Comparison of ENCODE assay signal across 9 mouse cellular contexts in genomic region chr17:24514270-24515257, GRCm38 (mm10). TPM values are rescaled to one million over a fixed set of nuclear protein-coding genes. Genes with fewer than 3 reads are reported as not detected.
DNase-seq lines count a peak whose midpoint lies in the region; ATAC-seq lines count a peak whose summit lies in the region.
"Had no signal": no experiment of that assay in that cellular context is flagged by ENCODE, and none has a peak within 500 bp of the region (broad histone marks: within the 10 kb centered on the region; RNA-seq: fewer than 3 reads in every experiment).

No protein-coding gene starts in this region.

- peaks cover 90% of the 10 kb centered on the region for H3K36me3 ChIP-seq in forebrain, embryonic 14.5 days (ENCODE audit: control insufficient read depth, insufficient read depth, low read length)
- H3K36me3 ChIP-seq in forebrain, embryonic 16.5 days (ENCODE audit: control insufficient read depth, insufficient read depth) = peaks cover 32% of the 10 kb centered on the region
- peaks cover 46% of the 10 kb centered on the region for H3K36me3 ChIP-seq in heart, embryonic 11.5 days (ENCODE audit: control insufficient read depth, insufficient read depth, low read length)
- H3K36me3 ChIP-seq in kidney, embryonic 16.5 days (ENCODE audit: insufficient read depth, low read length) = peaks cover 44% of the 10 kb centered on the region

- no peaks in the 10 kb centered on the region for H3K4me1 ChIP-seq in forebrain, embryonic 14.5 days (ENCODE audit: control insufficient read depth, insufficient read depth, low read length)
- no peaks in the 10 kb centered on the region for H3K4me1 ChIP-seq in forebrain, embryonic 16.5 days (replicated peaks; ENCODE audit: control insufficient read depth, insufficient read depth, low read length)
- no peaks in the 10 kb centered on the region for H3K4me1 ChIP-seq in heart, embryonic 11.5 days (ENCODE audit: control insufficient read depth, insufficient read depth, low read length)
- no peaks in the 10 kb centered on the region for H3K4me1 ChIP-seq in kidney, embryonic 16.5 days (ENCODE audit: insufficient read depth, low read length)

- DNase-seq in forebrain, embryonic 14.5 days (ENCODE audit: low spot score) = no peak
- peak; percentile 66 for DNase-seq in lung, postnatal 10 days
- no peak for DNase-seq in retina, embryonic 14.5 days (ENCODE audit: low spot score)
- DNase-seq in cerebellum, adult 9-11 months = no peak
- DNase-seq in thymus, postnatal 0 days (ENCODE audit: low spot score) = no peak
- DNase-seq: B cell, adult 2 months had no signal

- H3K4me3 ChIP-seq in forebrain, embryonic 14.5 days (ENCODE audit: low read depth, low read length) = no peak overlapping the region
- no peak overlapping the region for H3K4me3 ChIP-seq in forebrain, embryonic 16.5 days (replicated peaks; ENCODE audit: low read length)
- no peak overlapping the region for H3K4me3 ChIP-seq in heart, embryonic 11.5 days (ENCODE audit: low read depth, low read length)
- peak overlapping the region; percentile 8; the same call in 1 of the 2 replicates for H3K4me3 ChIP-seq in kidney, embryonic 16.5 days (ENCODE audit: low read length)

- WGBS in forebrain, embryonic 14.5 days = 88% methylated on average over 24 of the region's 24 CpGs
- 90% methylated on average over 24 of the region's 24 CpGs for WGBS in forebrain, embryonic 16.5 days
- WGBS in heart, embryonic 11.5 days (ENCODE audit: insufficient replicate concordance) = 84% methylated on average over 24 of the region's 24 CpGs
- WGBS in kidney, embryonic 16.5 days = 81% methylated on average over 24 of the region's 24 CpGs

- no peaks in the 10 kb centered on the region for H3K27me3 ChIP-seq in forebrain, embryonic 14.5 days (replicated peaks; ENCODE audit: control insufficient read depth, insufficient read depth, low read length)
- H3K27me3 ChIP-seq in forebrain, embryonic 16.5 days (replicated peaks; ENCODE audit: control insufficient read depth, insufficient read depth, low read length) = no peaks in the 10 kb centered on the region
- no peaks in the 10 kb centered on the region for H3K27me3 ChIP-seq in heart, embryonic 11.5 days (ENCODE audit: control insufficient read depth, insufficient read depth, low read length)
- H3K27me3 ChIP-seq in kidney, embryonic 16.5 days (ENCODE audit: insufficient read depth, low read length) = no peaks in the 10 kb centered on the region

- ATAC-seq in forebrain, embryonic 14.5 days = no peak
- ATAC-seq in forebrain, embryonic 16.5 days = no peak
- ATAC-seq in heart, embryonic 11.5 days (replicated peaks; ENCODE audit: insufficient number of reproducible peaks, low FRiP score, low TSS enrichment) = no peak
- ATAC-seq in kidney, embryonic 16.5 days (ENCODE audit: low FRiP score, low TSS enrichment) = peak; percentile 20

- peak overlapping the region; percentile 6; the same call in 1 of the 2 replicates for H3K27ac ChIP-seq in forebrain, embryonic 14.5 days (ENCODE audit: low read depth, low read length)
- H3K27ac ChIP-seq in forebrain, embryonic 16.5 days (ENCODE audit: low read length) = no peak overlapping the region
- H3K27ac ChIP-seq in heart, embryonic 11.5 days (ENCODE audit: low read depth, low read length) = peak overlapping the region; percentile 4; the same call in 1 of the 2 replicates
- H3K27ac ChIP-seq in kidney, embryonic 16.5 days (ENCODE audit: low read length) = peak overlapping the region; percentile 74

- no peak overlapping the region for H3K9ac ChIP-seq in forebrain, embryonic 14.5 days (ENCODE audit: low read length)
- no peak overlapping the region for H3K9ac ChIP-seq in forebrain, embryonic 16.5 days (replicated peaks; ENCODE audit: low read depth, low read length)
- peak overlapping the region; percentile 16; the same call in 1 of the 2 replicates for H3K9ac ChIP-seq in heart, embryonic 11.5 days (ENCODE audit: low read depth, low read length)
- H3K9ac ChIP-seq in kidney, embryonic 16.5 days (replicated peaks; ENCODE audit: low read length) = peak overlapping the region; percentile 51; the same call in 1 of the 2 replicates

- no peaks in the 10 kb centered on the region for H3K9me3 ChIP-seq in forebrain, embryonic 14.5 days (replicated peaks; ENCODE audit: control insufficient read depth, low read length)
- H3K9me3 ChIP-seq in forebrain, embryonic 16.5 days (ENCODE audit: control insufficient read depth, low read length) = no peaks in the 10 kb centered on the region
- H3K9me3 ChIP-seq in heart, embryonic 11.5 days (replicated peaks; ENCODE audit: control insufficient read depth, low read length) = no peaks in the 10 kb centered on the region
- H3K9me3 ChIP-seq in kidney, embryonic 16.5 days (ENCODE audit: low read length) = no peaks in the 10 kb centered on the region

- H3K4me2 ChIP-seq in forebrain, embryonic 14.5 days (ENCODE audit: low read length) = no peak overlapping the region
- H3K4me2 ChIP-seq in forebrain, embryonic 16.5 days (ENCODE audit: low read length) = no peak overlapping the region
- H3K4me2 ChIP-seq in heart, embryonic 11.5 days = no peak overlapping the region
- peak overlapping the region; percentile 26 for H3K4me2 ChIP-seq in kidney, embryonic 16.5 days (replicated peaks; ENCODE audit: low read depth, low read length)

RNA-seq across cellular contexts. Expression of gene Traf7, which starts 13.2 kb away (rescaled TPM):
- polyA plus RNA-seq in forebrain, embryonic 14.5 days (2014; fragmentation: Nextera tagmentation; extraction: Ambion mirVana) = 80.1 and 96.6 TPM in 2 replicates
- polyA plus RNA-seq in forebrain, embryonic 16.5 days (2015; fragmentation: Nextera tagmentation; extraction: Ambion mirVana) = 108 and 121 TPM in 2 replicates
- 72.3 and 80.1 TPM in 2 replicates for polyA plus RNA-seq in heart, embryonic 11.5 days (2014; fragmentation: Nextera tagmentation; extraction: Ambion mirVana)
- polyA plus RNA-seq in kidney, embryonic 16.5 days (2015; fragmentation: Nextera tagmentation; extraction: Ambion mirVana) = 102 and 113 TPM in 2 replicates
- 59.9 and 64.3 TPM in 2 replicates for polyA plus RNA-seq in thymus, postnatal 0 days (2015; fragmentation: Nextera tagmentation; extraction: Ambion mirVana)

RNA-seq across cellular contexts. Expression of gene Rab26, which starts 19.4 kb away (rescaled TPM):
- 4.0 TPM in 2 replicates for polyA plus RNA-seq in forebrain, embryonic 14.5 days (2014; fragmentation: Nextera tagmentation; extraction: Ambion mirVana)
- 6.8 and 10.9 TPM in 2 replicates for polyA plus RNA-seq in forebrain, embryonic 16.5 days (2015; fragmentation: Nextera tagmentation; extraction: Ambion mirVana)
- 1.1 and 1.9 TPM in 2 replicates for polyA plus RNA-seq in heart, embryonic 11.5 days (2014; fragmentation: Nextera tagmentation; extraction: Ambion mirVana)
- 2.8 and 3.0 TPM in 2 replicates for polyA plus RNA-seq in kidney, embryonic 16.5 days (2015; fragmentation: Nextera tagmentation; extraction: Ambion mirVana)
- polyA plus RNA-seq in thymus, postnatal 0 days (2015; fragmentation: Nextera tagmentation; extraction: Ambion mirVana) = 1.5 and 2.4 TPM in 2 replicates

RNA-seq across cellular contexts. Expression of gene Caskin1, which starts 26.2 kb away (rescaled TPM):
- 9.1 and 14.6 TPM in 2 replicates for polyA plus RNA-seq in forebrain, embryonic 14.5 days (2014; fragmentation: Nextera tagmentation; extraction: Ambion mirVana)
- polyA plus RNA-seq in forebrain, embryonic 16.5 days (2015; fragmentation: Nextera tagmentation; extraction: Ambion mirVana) = 18.8 and 30.4 TPM in 2 replicates
- polyA plus RNA-seq in heart, embryonic 11.5 days (2014; fragmentation: Nextera tagmentation; extraction: Ambion mirVana) = 0.40 and 0.49 TPM in 2 replicates
- 1.5 and 2.2 TPM in 2 replicates for polyA plus RNA-seq in kidney, embryonic 16.5 days (2015; fragmentation: Nextera tagmentation; extraction: Ambion mirVana)
- 0.10 and 0.19 TPM in 2 replicates for polyA plus RNA-seq in thymus, postnatal 0 days (2015; fragmentation: Nextera tagmentation; extraction: Ambion mirVana)

RNA-seq across cellular contexts. Expression of gene Pkd1, which starts 35.1 kb away (rescaled TPM):
- 12.9 and 16.7 TPM in 2 replicates for polyA plus RNA-seq in forebrain, embryonic 14.5 days (2014; fragmentation: Nextera tagmentation; extraction: Ambion mirVana)
- polyA plus RNA-seq in forebrain, embryonic 16.5 days (2015; fragmentation: Nextera tagmentation; extraction: Ambion mirVana) = 18.3 and 27.6 TPM in 2 replicates
- polyA plus RNA-seq in heart, embryonic 11.5 days (2014; fragmentation: Nextera tagmentation; extraction: Ambion mirVana) = 8.9 and 9.2 TPM in 2 replicates
- polyA plus RNA-seq in kidney, embryonic 16.5 days (2015; fragmentation: Nextera tagmentation; extraction: Ambion mirVana) = 22.5 and 24.3 TPM in 2 replicates
- 4.6 and 6.4 TPM in 2 replicates for polyA plus RNA-seq in thymus, postnatal 0 days (2015; fragmentation: Nextera tagmentation; extraction: Ambion mirVana)

RNA-seq across cellular contexts. Expression of gene Mlst8, which starts 35.7 kb away (rescaled TPM):
- polyA plus RNA-seq in forebrain, embryonic 14.5 days (2014; fragmentation: Nextera tagmentation; extraction: Ambion mirVana) = 31.8 and 37.2 TPM in 2 replicates
- polyA plus RNA-seq in forebrain, embryonic 16.5 days (2015; fragmentation: Nextera tagmentation; extraction: Ambion mirVana) = 38.9 and 42.4 TPM in 2 replicates
- polyA plus RNA-seq in heart, embryonic 11.5 days (2014; fragmentation: Nextera tagmentation; extraction: Ambion mirVana) = 17.5 and 20.9 TPM in 2 replicates
- polyA plus RNA-seq in kidney, embryonic 16.5 days (2015; fragmentation: Nextera tagmentation; extraction: Ambion mirVana) = 39.3 and 40.2 TPM in 2 replicates
- 18.6 and 19.2 TPM in 2 replicates for polyA plus RNA-seq in thymus, postnatal 0 days (2015; fragmentation: Nextera tagmentation; extraction: Ambion mirVana)

Comparison
In these comparisons a context has a peak if more than half of its experiments do, and no peak if none do; other contexts are left out.
1. H3K9ac ChIP-seq: peak in heart, embryonic 11.5 days (single experiment) and kidney, embryonic 16.5 days (single experiment); none in forebrain, embryonic 14.5 days (single experiment) and forebrain, embryonic 16.5 days (single experiment).